ENCODE assay signal across 13 mouse cellular contexts in genomic region chr6:141499511-141499910, GRCm38 (mm10). TPM values are rescaled to one million over a fixed set of nuclear protein-coding genes. Genes with fewer than 3 reads are reported as not detected.
DNase-seq lines count a peak whose midpoint lies in the region; ATAC-seq and TF ChIP-seq lines count a peak whose summit lies in the region.
"Had no signal": no experiment of that assay in that cellular context is flagged by ENCODE, and none has a peak within 500 bp of the region (broad histone marks: within the 10 kb centered on the region; RNA-seq: fewer than 3 reads in every experiment).

No protein-coding gene starts in this region.

- H3K4me2 ChIP-seq in kidney, postnatal 0 days (ENCODE audit: low read length), result no peak overlapping the region
- H3K4me2 ChIP-seq: embryonic facial prominence, embryonic 15.5 days; forebrain, embryonic 15.5 days; liver, embryonic 15.5 days had no signal

- H3K27me3 ChIP-seq in kidney, postnatal 0 days (ENCODE audit: insufficient read depth, low read length), result no peaks in the 10 kb centered on the region
- H3K27me3 ChIP-seq in testis, adult 2 months (ENCODE audit: control insufficient read depth, insufficient read depth, low read length), result no peaks in the 10 kb centered on the region
- H3K27me3 ChIP-seq in small intestine, adult 2 months (ENCODE audit: control insufficient read depth, insufficient read depth, low read length), result no peaks in the 10 kb centered on the region
- H3K27me3 ChIP-seq: embryonic facial prominence, embryonic 15.5 days; forebrain, embryonic 15.5 days; liver, embryonic 15.5 days had no signal

- H3K27ac ChIP-seq in kidney, postnatal 0 days, result no peak overlapping the region
- no peak overlapping the region for H3K27ac ChIP-seq in testis, adult 2 months (ENCODE audit: control insufficient read depth, insufficient read depth, low read depth, low read length)
- no peak overlapping the region for H3K27ac ChIP-seq in small intestine, adult 2 months (ENCODE audit: insufficient read depth, low read depth, low read length)
- H3K27ac ChIP-seq: embryonic facial prominence, embryonic 15.5 days; forebrain, embryonic 15.5 days; liver, embryonic 15.5 days had no signal

- no peaks in the 10 kb centered on the region for H3K4me1 ChIP-seq in kidney, postnatal 0 days (replicated peaks; ENCODE audit: insufficient read depth, low read length)
- no peaks in the 10 kb centered on the region for H3K4me1 ChIP-seq in testis, adult 2 months (ENCODE audit: control insufficient read depth, insufficient read depth, low read length)
- no peaks in the 10 kb centered on the region for H3K4me1 ChIP-seq in small intestine, adult 2 months (ENCODE audit: control insufficient read depth, insufficient read depth, insufficient read length, low read length)
- H3K4me1 ChIP-seq: embryonic facial prominence, embryonic 15.5 days; liver, embryonic 15.5 days had no signal

- TF ChIP-seq POLR2A in testis, adult 2 months (IDR thresholded peaks at IDR 0.05; ENCODE audit: control insufficient read depth, low read depth, low read length), result no peak
- no peak for TF ChIP-seq POLR2A in small intestine, adult 2 months (IDR thresholded peaks at IDR 0.05; ENCODE audit: low read depth, low read length)

- TF ChIP-seq CTCF in kidney, postnatal 0 days (IDR thresholded peaks at IDR 0.05; ENCODE audit: low read depth), result peak; percentile 44
- peak; percentile 22; the same call in 1 of the 2 replicates for TF ChIP-seq CTCF in testis, adult 2 months (IDR thresholded peaks at IDR 0.05; ENCODE audit: control insufficient read depth, insufficient read depth, insufficient replicate concordance, low read depth, low read length)
- TF ChIP-seq CTCF in small intestine, adult 2 months (IDR thresholded peaks at IDR 0.05; ENCODE audit: extremely low read depth, insufficient read length, insufficient replicate concordance, low read depth, low read length), result peak; percentile 10; the same call in 1 of the 2 replicates

- ATAC-seq in kidney, postnatal 0 days (replicated peaks; ENCODE audit: low FRiP score, low read depth), result no peak
- ATAC-seq: forebrain, embryonic 15.5 days; inflammation-experienced regulatory T-cells, adult 6 months had no signal

- H3K9ac ChIP-seq in kidney, postnatal 0 days (ENCODE audit: low read depth, low read length), result no peak overlapping the region
- H3K9ac ChIP-seq: embryonic facial prominence, embryonic 15.5 days; forebrain, embryonic 15.5 days; liver, embryonic 15.5 days had no signal

- DNase-seq in adrenal gland, postnatal 36 days, result peak; percentile 5 to 15
- DNase-seq in adrenal gland, postnatal 14 days, result no peak
- DNase-seq in kidney, postnatal 0 days (ENCODE audit: low spot score), result no peak
- DNase-seq in kidney, adult 18-20 months, result no peak
- no peak for DNase-seq in testis, postnatal 10 days (ENCODE audit: low spot score)
- DNase-seq in thymus, postnatal 14 days, result no peak

- no peaks in the 10 kb centered on the region; the same call in 1 of the 2 replicates for H3K36me3 ChIP-seq in kidney, postnatal 0 days (ENCODE audit: insufficient read depth, low read length)
- H3K36me3 ChIP-seq in testis, adult 2 months (ENCODE audit: control insufficient read depth, insufficient read depth, low read length), result no peaks in the 10 kb centered on the region
- peaks cover 13% of the 10 kb centered on the region for H3K36me3 ChIP-seq in small intestine, adult 2 months (ENCODE audit: control insufficient read depth, insufficient read depth, low read length)
- H3K36me3 ChIP-seq: forebrain, embryonic 15.5 days; liver, embryonic 15.5 days had no signal

- no peaks in the 10 kb centered on the region for H3K9me3 ChIP-seq in kidney, postnatal 0 days (replicated peaks; ENCODE audit: low read length)
- H3K9me3 ChIP-seq: embryonic facial prominence, embryonic 15.5 days; forebrain, embryonic 15.5 days; liver, embryonic 15.5 days had no signal

- H3K4me3 ChIP-seq in kidney, postnatal 0 days (replicated peaks; ENCODE audit: low read depth, low read length), result no peak overlapping the region
- no peak overlapping the region for H3K4me3 ChIP-seq in testis, adult 2 months (ENCODE audit: control insufficient read depth, low read depth, low read length)
- no peak overlapping the region for H3K4me3 ChIP-seq in small intestine, adult 2 months (ENCODE audit: low read depth, low read length)
- H3K4me3 ChIP-seq: embryonic facial prominence, embryonic 15.5 days; forebrain, embryonic 15.5 days; liver, embryonic 15.5 days had no signal

RNA-seq across cellular contexts. Expression of gene Slco1c1, which starts 24.7 kb away (rescaled TPM):
- under 1 TPM; 0.13 to 0.33 TPM for total RNA-seq in adrenal gland, postnatal 36 days (2021)
- 0.15 and 0.41 TPM in 2 replicates for total RNA-seq in adrenal gland, postnatal 14 days (2021)
- polyA plus RNA-seq in kidney, postnatal 0 days (2015; fragmentation: Nextera tagmentation; extraction: Ambion mirVana), result 0.05 and 0.13 TPM in 2 replicates
- polyA plus RNA-seq in testis, adult 2 months (2012; rRNA removed), result not detected in 2 replicates
- 0.04 TPM in 1 of 2 replicates, not detected in the other for polyA plus RNA-seq in small intestine, adult 2 months (2012; rRNA removed)
- total RNA-seq: megakaryocyte-erythroid progenitor cell, adult 5-6 weeks had no signal
- polyA plus RNA-seq: inflammation-experienced regulatory T-cells, adult 6 months; liver, embryonic 15.5 days had no signal

Comparison
In these comparisons a context has a peak if more than half of its experiments do, and no peak if none do; other contexts are left out.
1. DNase-seq: peak in adrenal gland, postnatal 36 days (2 of 2); none in adrenal gland, postnatal 14 days (single experiment), kidney, postnatal 0 days (single experiment), kidney, adult 18-20 months (single experiment), testis, postnatal 10 days (single experiment) and thymus, postnatal 14 days (single experiment).
2. Peak in every context shown above with its lines, with median percentiles within 50 percentile points of each other: CTCF ChIP-seq.